Mouse (Mus musculus) embryonic facial prominence, embryonic 14.5 days (tissue): ENCODE data around the gene Tc2n. TPM values are rescaled to one million over a fixed set of nuclear protein-coding genes. Genes with fewer than 3 reads are reported as not detected.

Experiments
- ATAC-seq: fragments of 200-750 bp; cut with Nextera tagmentation; 2 replicates; pipeline ENCODE4 v1.8.0; 2017; ENCODE audit warnings: low read depth, moderate number of reproducible peaks, moderate TSS enrichment
- DNase-seq: peaks from one replicate; pipeline ENCODE4 v3.0.0-alpha.2; 2015; ENCODE audit warnings: low spot score
- H3K27ac ChIP-seq: fragments of 300-500 bp; sonication (generic); replicated peaks from 2 replicates; pipeline ENCODE4 v1.5.1; 2014; ENCODE audit warnings: low read depth, mild to moderate bottlenecking, low read length, moderate library complexity
- H3K27me3 ChIP-seq: fragments of 300-500 bp; sonication (generic); replicated peaks from 2 replicates; pipeline ENCODE4 v1.6.1; 2014; ENCODE audit warnings: low read length; ENCODE audit not compliant: control insufficient read depth, insufficient read depth
- H3K36me3 ChIP-seq: fragments of 300-500 bp; sonication (generic); 2 replicates; pipeline ENCODE4 v1.6.1; 2014; ENCODE audit warnings: low read length, mixed read lengths; ENCODE audit not compliant: control insufficient read depth, insufficient read depth
- H3K4me1 ChIP-seq: fragments of 300-500 bp; sonication (generic); 2 replicates; pipeline ENCODE4 v1.6.1; 2014; ENCODE audit warnings: antibody characterized with exemption, low read length; ENCODE audit not compliant: control insufficient read depth, insufficient read depth
- H3K4me2 ChIP-seq: fragments of 300-500 bp; sonication (generic); 2 replicates; pipeline ENCODE4 v1.6.1; 2014; ENCODE audit warnings: low read depth, mild to moderate bottlenecking, low read length, moderate library complexity, mixed read lengths
- H3K4me3 ChIP-seq: fragments of 300-500 bp; sonication (generic); 2 replicates; pipeline ENCODE4 v1.5.1; 2014; ENCODE audit warnings: low read depth, mild to moderate bottlenecking, low read length
- H3K9ac ChIP-seq: fragments of 300-500 bp; sonication (generic); 2 replicates; pipeline ENCODE4 v1.6.1; 2014; ENCODE audit warnings: low read depth, mild to moderate bottlenecking, low read length, moderate library complexity, mixed read lengths
- H3K9me3 ChIP-seq: fragments of 300-500 bp; sonication (generic); 2 replicates; pipeline ENCODE4 v1.6.1; 2016; ENCODE audit warnings: low read length; ENCODE audit not compliant: control insufficient read depth
- WGBS: fragments of 180-500 bp; shearing (Covaris S2); extraction: QIAGEN DNeasy Blood & Tissue Kit; methylation state at CpG from one replicate; pipeline ENCODE4 v1.1.7; 2014; 5-methylcytosine and 5-hydroxymethylcytosine counted together
- polyA plus RNA-seq: library from polyadenylated mRNA; unstranded; fragments of >200 nt; fragmentation: Nextera tagmentation; extraction: Ambion mirVana; gene quantifications from 2 replicates; pipeline ENCODE4 v1.2.1, GENCODE M21; 2014

Gene Tc2n
- 1.0 and 1.3 TPM in 2 replicates for polyA plus RNA-seq

GRCm38 (mm10) chr12:101718054-101718754 lies at the start of gene Tc2n:
TSS of gene Tc2n (minus strand) at chr12:101718523.
- H3K27ac ChIP-seq, result no peak within 1 kb of the TSS
- H3K4me1 ChIP-seq, result no peaks in the 10 kb centered on the region
- WGBS, result 0% methylated on average over 23 of the region's 75 CpGs

GRCm38 (mm10) chr12:101767306-101768053 lies 49.2 kb upstream of the Tc2n start:
- Histone ChIP-seq H3K9me3 (no peaks in the 10 kb centered on the region), H3K4me2 (no peak overlapping the region), H3K4me3 (no peak overlapping the region), H3K27ac (no peak overlapping the region; the same call in 1 of the 2 replicates), H3K36me3 (0 out of 2 replicates have a peak, but pooled peaks cover 3% of the 10 kb centered on the region), H3K4me1 (peaks cover 11% of the 10 kb centered on the region), H3K27me3 (no peaks in the 10 kb centered on the region), H3K9ac (no peak overlapping the region)
- ATAC-seq, result no peak
- no peak for DNase-seq
- 61% methylated on average over 9 of the region's 9 CpGs for WGBS

More at GRCm38 (mm10) chr12:101718054-101718754, at the start of gene Tc2n:
- Histone ChIP-seq H3K4me3 (peak within 1 kb of the TSS; percentile 68), H3K9ac (peak within 1 kb of the TSS; percentile 58), H3K36me3 (no peaks in the 10 kb centered on the region), H3K27me3 (peaks cover 14% of the 10 kb centered on the region), H3K4me2 (peak within 1 kb of the TSS; percentile 98), H3K9me3 (no peaks in the 10 kb centered on the region)
- ATAC-seq (peak; percentile 99), DNase-seq (peak; percentile 90)

GRCm38 (mm10) chr12:101766228-101766852 lies 48.0 kb upstream of the Tc2n start:
- DNase-seq (peak; percentile 60), ATAC-seq (peak; percentile 63; the same call in 1 of the 2 replicates)
- Histone ChIP-seq H3K4me2 (no peak overlapping the region), H3K36me3 (0 out of 2 replicates have a peak, but pooled peaks cover 3% of the 10 kb centered on the region), H3K4me3 (no peak overlapping the region), H3K27ac (peak overlapping the region; percentile 44; the same call in 1 of the 2 replicates), H3K4me1 (peaks cover 11% of the 10 kb centered on the region), H3K9me3 (no peaks in the 10 kb centered on the region), H3K9ac (no peak overlapping the region), H3K27me3 (no peaks in the 10 kb centered on the region)
- WGBS, result 87% methylated on average over 3 of the region's 3 CpGs

GRCm38 (mm10) chr12:101764870-101765269 lies 46.5 kb upstream of the Tc2n start:
- no peak overlapping the region for H3K4me2 ChIP-seq
- peaks cover 11% of the 10 kb centered on the region for H3K4me1 ChIP-seq
- H3K9me3 ChIP-seq, result no peaks in the 10 kb centered on the region
- H3K4me3 ChIP-seq, result no peak overlapping the region
- no peak for ATAC-seq
- H3K27ac ChIP-seq, result no peak overlapping the region
- H3K36me3 ChIP-seq, result 0 out of 2 replicates have a peak, but pooled peaks cover 6% of the 10 kb centered on the region
- no peak for DNase-seq
- no peak overlapping the region for H3K9ac ChIP-seq
- WGBS, result 86% methylated on average over 5 of the region's 5 CpGs
- H3K27me3 ChIP-seq, result no peaks in the 10 kb centered on the region

GRCm38 (mm10) chr12:101763065-101763464 lies 44.7 kb upstream of the Tc2n start:
- DNase-seq, result peak; percentile 70
- H3K36me3 ChIP-seq, result 0 out of 2 replicates have a peak, but pooled peaks cover 6% of the 10 kb centered on the region
- peaks cover 11% of the 10 kb centered on the region for H3K4me1 ChIP-seq
- WGBS, result 35% methylated on average over 3 of the region's 3 CpGs
- no peak overlapping the region for H3K4me3 ChIP-seq
- ATAC-seq, result peak; percentile 69
- H3K9ac ChIP-seq, result no peak overlapping the region
- no peak overlapping the region for H3K4me2 ChIP-seq
- no peaks in the 10 kb centered on the region for H3K27me3 ChIP-seq
- H3K27ac ChIP-seq, result no peak overlapping the region; the same call in 1 of the 2 replicates
- H3K9me3 ChIP-seq, result no peaks in the 10 kb centered on the region

- Histone ChIP-seq H3K27me3 (no peaks in the 10 kb centered on the region), H3K4me1 (peaks cover 11% of the 10 kb centered on the region), H3K9me3 (no peaks in the 10 kb centered on the region), H3K36me3 (peaks cover 8% of the 10 kb centered on the region; the same call in 1 of the 2 replicates), H3K4me3 (no peak overlapping the region), H3K27ac (no peak overlapping the region), H3K9ac (no peak overlapping the region), H3K4me2 (no peak overlapping the region)
- DNase-seq (no peak), ATAC-seq (no peak)
- 84% methylated on average over 5 of the region's 5 CpGs for WGBS
Observed at GRCm38 (mm10) chr12:101762054-101762453, 43.7 kb upstream of the Tc2n start.

GRCm38 (mm10) chr12:101759440-101760045 lies 41.2 kb upstream of the Tc2n start:
- H3K36me3 ChIP-seq, result peaks cover 23% of the 10 kb centered on the region
- no peak for ATAC-seq
- H3K4me3 ChIP-seq, result no peak overlapping the region
- H3K9ac ChIP-seq, result no peak overlapping the region
- H3K4me2 ChIP-seq, result no peak overlapping the region
- no peak overlapping the region for H3K27ac ChIP-seq
- no peaks in the 10 kb centered on the region for H3K27me3 ChIP-seq
- no peak for DNase-seq
- no peaks in the 10 kb centered on the region for H3K9me3 ChIP-seq
- 51% methylated on average over 6 of the region's 6 CpGs for WGBS
- peaks cover 5% of the 10 kb centered on the region; the same call in 1 of the 2 replicates for H3K4me1 ChIP-seq

GRCm38 (mm10) chr12:101758698-101759097 lies 40.4 kb upstream of the Tc2n start:
- H3K4me2 ChIP-seq, result no peak overlapping the region

More at GRCm38 (mm10) chr12:101758698-101759097, 40.4 kb upstream of the Tc2n start:
- no peak for ATAC-seq
- Histone ChIP-seq H3K27me3 (no peaks in the 10 kb centered on the region), H3K9ac (no peak overlapping the region), H3K27ac (no peak overlapping the region), H3K4me1 (peaks cover 5% of the 10 kb centered on the region; the same call in 1 of the 2 replicates), H3K4me3 (no peak overlapping the region), H3K36me3 (peaks cover 23% of the 10 kb centered on the region), H3K9me3 (no peaks in the 10 kb centered on the region)
- DNase-seq, result no peak
